Mouse (Mus musculus) central nervous system, embryonic 18 days (tissue): ENCODE measurements around the gene Csn1s1. TPM values are rescaled to one million over a fixed set of nuclear protein-coding genes. Genes with fewer than 3 reads are reported as not detected.

ENCODE experiments used
- polyA plus RNA-seq: library from polyadenylated mRNA; depleted of rRNA; stranded (reverse); fragments of >200 nt; gene quantifications from 2 replicates; pipeline ENCODE4 v1.2.3, GENCODE M21; 2012; rRNA removed

Csn1s1 gene
- polyA plus RNA-seq = 0.08 and 0.10 TPM in 2 replicates

DNA sequence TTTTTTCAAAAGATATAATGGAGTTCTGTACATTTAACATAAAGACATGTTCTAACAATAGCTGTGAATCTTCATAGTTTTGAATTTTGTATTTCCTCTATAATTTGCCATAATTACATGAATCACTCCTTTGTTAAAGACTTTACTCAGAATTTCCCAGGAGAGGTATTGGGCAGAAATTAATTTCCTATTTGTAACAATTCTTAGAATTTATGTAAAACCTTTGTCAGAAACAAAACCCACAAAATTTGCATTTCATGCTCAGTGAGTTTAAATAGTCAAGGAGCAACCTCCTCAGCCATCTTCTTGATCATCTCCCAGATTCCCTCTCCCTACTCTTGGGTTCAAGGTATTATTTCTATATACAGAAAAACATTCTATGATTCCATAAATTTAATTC, at the start of gene Csn1s1:
TSS of gene Csn1s1 (plus strand) at position 301 of the 400 bp plus-strand sequence.

DNA sequence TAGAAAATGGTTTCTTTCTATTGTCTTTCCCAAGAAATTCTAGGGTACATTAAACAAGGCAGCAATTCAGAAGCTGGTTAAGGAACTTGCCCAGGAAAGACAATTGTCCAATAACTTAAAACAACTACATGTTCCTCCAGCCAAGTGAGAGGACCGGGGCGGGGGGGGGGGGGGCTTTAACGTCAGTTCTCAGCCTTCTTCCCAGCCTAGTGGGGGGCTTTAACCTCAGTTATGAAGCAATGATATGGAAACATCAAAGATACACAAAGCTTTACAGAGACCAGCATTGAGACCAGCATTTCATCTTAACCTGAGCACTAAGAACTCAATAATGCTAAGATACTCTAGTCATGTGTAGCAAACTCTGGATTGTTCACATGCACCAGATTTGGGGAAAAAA, 33.5 kb downstream of the Csn1s1 start, which contains the start of gene Csn2:
TSS of gene Csn2 (minus strand) at position 101 of the 400 bp plus-strand sequence.

Other genes starting within 250 kb of the Csn1s1 start
- not detected in 2 replicates for gene Ugt2b38, start 242.0 kb upstream of the Csn1s1 start, polyA plus RNA-seq
- not detected in 2 replicates for gene Ugt2a2, start 183.9 kb upstream of the Csn1s1 start, polyA plus RNA-seq
- gene Gm43638, start 179.4 kb upstream of the Csn1s1 start, polyA plus RNA-seq = not detected in 2 replicates
- gene Ugt2a1, start 175.3 kb upstream of the Csn1s1 start, polyA plus RNA-seq = 0.05 and 0.18 TPM in 2 replicates
- not detected in 2 replicates for gene Sult1b1, start 128.0 kb upstream of the Csn1s1 start, polyA plus RNA-seq
- not detected in 2 replicates for gene Sult1d1, start 97.2 kb upstream of the Csn1s1 start, polyA plus RNA-seq
- not detected in 2 replicates for gene Sult1e1, start 74.6 kb upstream of the Csn1s1 start, polyA plus RNA-seq
- gene Csn2, start 33.4 kb downstream of the Csn1s1 start, polyA plus RNA-seq = not detected in 2 replicates
- gene Csn1s2a, start 108.4 kb downstream of the Csn1s1 start, polyA plus RNA-seq = not detected in 2 replicates
- gene Csn1s2b, start 141.9 kb downstream of the Csn1s1 start, polyA plus RNA-seq = not detected in 2 replicates
- gene Prr27, start 159.5 kb downstream of the Csn1s1 start, polyA plus RNA-seq = not detected in 2 replicates
- gene Odam, start 218.8 kb downstream of the Csn1s1 start, polyA plus RNA-seq = not detected in 2 replicates